Comparison of ENCODE assay signal across 9 mouse cellular contexts in the genomic region with DNA sequence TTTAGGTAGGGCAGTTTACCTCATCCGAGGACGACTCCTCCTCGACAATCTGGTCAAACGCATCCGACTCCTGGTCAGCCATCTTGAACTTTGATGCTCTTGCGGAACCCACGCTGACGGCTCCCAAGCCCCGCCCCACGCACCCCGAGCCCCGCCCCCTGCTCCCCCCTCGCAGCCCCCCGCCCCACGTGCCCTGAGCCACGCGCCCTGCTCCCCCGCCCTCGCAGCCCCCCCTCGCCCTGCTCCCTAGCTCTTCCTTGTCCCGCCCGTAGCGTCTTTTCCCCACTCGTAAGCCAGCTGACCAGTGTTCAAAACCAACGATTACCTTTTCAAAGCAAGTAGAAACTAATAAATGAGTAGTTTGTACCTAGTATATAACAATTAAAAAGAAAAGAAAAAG. TPM values are rescaled to one million over a fixed set of nuclear protein-coding genes. Genes with fewer than 3 reads are reported as not detected.
A peak's percentile ranks its signal among the peaks of the same experiment; 100 is the strongest.
DNase-seq lines count a peak whose midpoint lies in the region; ATAC-seq lines count a peak whose summit lies in the region.
"Had no signal": no experiment of that assay in that cellular context is flagged by ENCODE, and none has a peak within 500 bp of the region (broad histone marks: within the 10 kb centered on the region; RNA-seq: fewer than 3 reads in every experiment).

A gene (minus strand): TSS at position 101 of the 400 bp plus-strand sequence.

- H3K27me3 ChIP-seq in kidney, embryonic 15.5 days: no peaks in the 10 kb centered on the region
- no peaks in the 10 kb centered on the region for H3K27me3 ChIP-seq in hindbrain, embryonic 11.5 days (ENCODE audit: control insufficient read depth, insufficient read depth, low read length)
- H3K27me3 ChIP-seq in liver, embryonic 13.5 days: no peaks in the 10 kb centered on the region

- H3K36me3 ChIP-seq in kidney, embryonic 15.5 days: no peaks in the 10 kb centered on the region
- H3K36me3 ChIP-seq in hindbrain, embryonic 11.5 days (ENCODE audit: control insufficient read depth, insufficient read depth, low read length): no peaks in the 10 kb centered on the region
- H3K36me3 ChIP-seq in liver, embryonic 13.5 days: no peaks in the 10 kb centered on the region

- no peak within 1 kb of the TSS for H3K9ac ChIP-seq in kidney, embryonic 15.5 days
- H3K9ac ChIP-seq in hindbrain, embryonic 11.5 days (ENCODE audit: low read depth, low read length): no peak within 1 kb of the TSS
- H3K9ac ChIP-seq in liver, embryonic 13.5 days: peak within 1 kb of the TSS; percentile 76

- no peak within 1 kb of the TSS for H3K27ac ChIP-seq in kidney, embryonic 15.5 days
- H3K27ac ChIP-seq in hindbrain, embryonic 11.5 days (ENCODE audit: low read depth, low read length): no peak within 1 kb of the TSS
- H3K27ac ChIP-seq in liver, embryonic 13.5 days: no peak within 1 kb of the TSS

- peak within 1 kb of the TSS; percentile 61 for H3K4me2 ChIP-seq in kidney, embryonic 15.5 days
- H3K4me2 ChIP-seq in hindbrain, embryonic 11.5 days (replicated peaks; ENCODE audit: low read depth, low read length): peak within 1 kb of the TSS; percentile 39; the same call in 1 of the 2 replicates
- H3K4me2 ChIP-seq in liver, embryonic 13.5 days: peak within 1 kb of the TSS; percentile 72

- H3K4me3 ChIP-seq in kidney, embryonic 15.5 days (replicated peaks): peak within 1 kb of the TSS; percentile 59
- H3K4me3 ChIP-seq in hindbrain, embryonic 11.5 days (ENCODE audit: low read depth, low read length): no peak within 1 kb of the TSS; the same call in 1 of the 2 replicates
- H3K4me3 ChIP-seq in liver, embryonic 13.5 days (replicated peaks): peak within 1 kb of the TSS; percentile 72

- DNase-seq in kidney, postnatal 25 days: no peak
- no peak for DNase-seq in adrenal gland, postnatal 4 days (ENCODE audit: low spot score in 2 of 2)
- no peak for DNase-seq in hindbrain, embryonic 11.5 days (ENCODE audit: low spot score)
- no peak for DNase-seq in liver, embryonic 13.5 days
- no peak for DNase-seq in adipocyte (ENCODE audit: low spot score)
- DNase-seq in ovary, postnatal 14 days (ENCODE audit: low spot score): no peak
- DNase-seq in gastrocnemius, adult 18-20 months (ENCODE audit: low spot score): no peak

- H3K4me1 ChIP-seq in kidney, embryonic 15.5 days: no peaks in the 10 kb centered on the region
- H3K4me1 ChIP-seq in hindbrain, embryonic 11.5 days (replicated peaks; ENCODE audit: control insufficient read depth, insufficient read depth, low read length): no peaks in the 10 kb centered on the region
- H3K4me1 ChIP-seq in liver, embryonic 13.5 days (replicated peaks): no peaks in the 10 kb centered on the region

- 88% methylated on average over 25 of the region's 25 CpGs for WGBS in kidney, embryonic 15.5 days
- 87% methylated on average over 21 of the region's 25 CpGs for WGBS in hindbrain, embryonic 11.5 days
- 79% methylated on average over 25 of the region's 25 CpGs for WGBS in liver, embryonic 13.5 days (ENCODE audit: insufficient replicate concordance)

- no peak for ATAC-seq in kidney, embryonic 15.5 days (replicated peaks; ENCODE audit: low FRiP score)
- ATAC-seq in hindbrain, embryonic 11.5 days (ENCODE audit: low FRiP score): no peak
- ATAC-seq in liver, embryonic 13.5 days (ENCODE audit: low read depth): no peak
- ATAC-seq: Patski had no signal

- 0 out of 2 replicates have a peak, but pooled peaks cover 4% of the 10 kb centered on the region for H3K9me3 ChIP-seq in kidney, embryonic 15.5 days (replicated peaks)
- no peaks in the 10 kb centered on the region; the same call in 1 of the 2 replicates for H3K9me3 ChIP-seq in hindbrain, embryonic 11.5 days (ENCODE audit: control insufficient read depth, low read length)
- H3K9me3 ChIP-seq in liver, embryonic 13.5 days (replicated peaks): no peaks in the 10 kb centered on the region

RNA-seq across cellular contexts. Expression of the gene that starts here (rescaled TPM):
- 10.5 and 10.6 TPM in 2 replicates for polyA plus RNA-seq in kidney, embryonic 15.5 days (2015; fragmentation: Nextera tagmentation; extraction: Ambion mirVana)
- 10 to 100 TPM; 14.5 to 16.1 TPM for total RNA-seq in adrenal gland, postnatal 4 days (2021)
- 13.9 and 18.6 TPM in 2 replicates for polyA plus RNA-seq in hindbrain, embryonic 11.5 days (2014; fragmentation: Nextera tagmentation; extraction: Ambion mirVana)
- polyA plus RNA-seq in liver, embryonic 13.5 days (2015; fragmentation: Nextera tagmentation; extraction: Ambion mirVana): 6.9 and 8.3 TPM in 2 replicates
- 1 to 10 TPM; 9.5 to 9.7 TPM for total RNA-seq in gastrocnemius, adult 18-20 months (2021)
